Mouse (Mus musculus) liver, embryonic 16.5 days (tissue): ENCODE measurements around the gene Fastk. TPM values are rescaled to one million over a fixed set of nuclear protein-coding genes. Genes with fewer than 3 reads are reported as not detected.
A peak's percentile ranks its signal among the peaks of the same experiment; 100 is the strongest.

Experiments used
- ATAC-seq: fragments of 200-750 bp; cut with Nextera tagmentation; 2 replicates; pipeline ENCODE4 v1.8.0; 2017; ENCODE audit warnings: low read depth, mild to moderate bottlenecking, moderate number of reproducible peaks, moderate library complexity
- H3K27ac ChIP-seq: fragments of 300-500 bp; sonication (generic); 2 replicates; pipeline ENCODE4 v1.5.1; 2014; ENCODE audit warnings: mild to moderate bottlenecking, low read length
- H3K27me3 ChIP-seq: fragments of 300-500 bp; sonication (generic); 2 replicates; pipeline ENCODE4 v1.6.1; 2014; ENCODE audit warnings: low read depth, low read length, mixed read lengths; ENCODE audit not compliant: control insufficient read depth, insufficient read depth
- H3K36me3 ChIP-seq: fragments of 300-500 bp; sonication (generic); 2 replicates; pipeline ENCODE4 v1.6.1; 2014; ENCODE audit warnings: mild to moderate bottlenecking; ENCODE audit not compliant: control insufficient read depth, insufficient read depth
- H3K4me1 ChIP-seq: fragments of 300-500 bp; sonication (generic); 2 replicates; pipeline ENCODE4 v1.6.1; 2014; ENCODE audit warnings: low read depth, low read length, mixed read lengths; ENCODE audit not compliant: control insufficient read depth
- H3K4me2 ChIP-seq: fragments of 300-500 bp; sonication (generic); 2 replicates; pipeline ENCODE4 v1.6.1; 2014; ENCODE audit warnings: low read depth, low read length, mixed read lengths
- H3K4me3 ChIP-seq: fragments of 300-500 bp; sonication (generic); 2 replicates; pipeline ENCODE4 v1.5.1; 2014; ENCODE audit warnings: low read depth, mild to moderate bottlenecking, low read length
- H3K9ac ChIP-seq: fragments of 300-500 bp; sonication (generic); 2 replicates; pipeline ENCODE4 v1.6.1; 2014; ENCODE audit warnings: low read depth, low read length
- H3K9me3 ChIP-seq: fragments of 300-500 bp; sonication (generic); replicated peaks from 2 replicates; pipeline ENCODE4 v1.6.1; 2016; ENCODE audit warnings: low read length; ENCODE audit not compliant: control insufficient read depth
- WGBS: fragments of 180-500 bp; shearing (Covaris S2); extraction: QIAGEN DNeasy Blood & Tissue Kit; methylation state at CpG from one replicate; pipeline ENCODE4 v1.1.7; 2014; ENCODE audit not compliant: insufficient replicate concordance; 5-methylcytosine and 5-hydroxymethylcytosine counted together
- polyA plus RNA-seq: library from polyadenylated mRNA; unstranded; fragments of >200 nt; fragmentation: Nextera tagmentation; extraction: Ambion mirVana; gene quantifications from 2 replicates; pipeline ENCODE4 v1.2.1, GENCODE M21; 2015

The Fastk gene
- polyA plus RNA-seq, 1 experiment from 2014 or later: 53.4 TPM

- Histone ChIP-seq H3K4me2 (no peak overlapping the region), H3K36me3 (peaks cover 17% of the 10 kb centered on the region), H3K9me3 (no peaks in the 10 kb centered on the region), H3K4me3 (no peak overlapping the region), H3K9ac (no peak overlapping the region), H3K27ac (no peak overlapping the region), H3K27me3 (no peaks in the 10 kb centered on the region), H3K4me1 (peaks cover 3% of the 10 kb centered on the region)
- 30% methylated on average over 4 of the region's 4 CpGs for WGBS
- ATAC-seq: no peak
Observed at GRCm38 (mm10) chr5:24481647-24482046, 36.6 kb upstream of the Fastk start.

DNA sequence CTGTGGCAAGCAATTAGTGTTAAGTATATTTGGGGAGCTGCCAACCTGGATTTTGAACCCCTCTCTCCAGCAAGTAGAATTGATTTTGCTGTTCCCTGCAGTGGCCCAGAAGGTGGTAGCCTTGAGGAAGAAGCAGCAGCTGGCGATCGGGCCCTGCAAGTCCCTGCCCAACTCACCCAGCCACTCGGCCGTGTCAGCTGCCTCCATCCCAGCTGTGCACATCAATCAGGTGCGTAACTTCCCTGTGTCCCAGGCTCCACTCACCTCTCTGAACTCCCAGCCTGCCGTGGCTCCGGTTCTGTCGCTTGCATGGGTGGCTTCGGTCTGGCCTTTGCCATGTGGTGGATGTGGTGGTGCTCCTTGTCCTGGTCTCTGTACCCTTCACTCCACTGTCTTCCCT lies 32.8 kb upstream of the Fastk start:
- Histone ChIP-seq H3K4me3 (no peak overlapping the region), H3K27me3 (peaks cover 26% of the 10 kb centered on the region), H3K4me1 (peaks cover 16% of the 10 kb centered on the region), H3K36me3 (peaks cover 17% of the 10 kb centered on the region), H3K27ac (no peak overlapping the region), H3K9me3 (no peaks in the 10 kb centered on the region), H3K4me2 (no peak overlapping the region), H3K9ac (no peak overlapping the region)
- WGBS: 89% methylated on average over 9 of the region's 9 CpGs
- no peak for ATAC-seq

GRCm38 (mm10) chr5:24475476-24476241 lies 30.6 kb upstream of the Fastk start:
- H3K9ac ChIP-seq: no peak overlapping the region
- WGBS: 68% methylated on average over 6 of the region's 6 CpGs
- no peak for ATAC-seq
- H3K27me3 ChIP-seq: peaks cover 29% of the 10 kb centered on the region
- no peak overlapping the region for H3K4me2 ChIP-seq
- no peaks in the 10 kb centered on the region for H3K9me3 ChIP-seq
- no peak overlapping the region for H3K27ac ChIP-seq
- peaks cover 14% of the 10 kb centered on the region for H3K36me3 ChIP-seq
- H3K4me3 ChIP-seq: no peak overlapping the region
- H3K4me1 ChIP-seq: peaks cover 13% of the 10 kb centered on the region

GRCm38 (mm10) chr5:24474723-24475261 lies 29.7 kb upstream of the Fastk start:
- H3K4me3 ChIP-seq: peak overlapping the region; percentile 44
- H3K27me3 ChIP-seq: peaks cover 29% of the 10 kb centered on the region
- no peak overlapping the region for H3K9ac ChIP-seq
- peak overlapping the region; percentile 56 for H3K4me2 ChIP-seq
- H3K4me1 ChIP-seq: peaks cover 13% of the 10 kb centered on the region
- H3K27ac ChIP-seq: no peak overlapping the region
- 6% methylated on average over 67 of the region's 67 CpGs for WGBS
- no peaks in the 10 kb centered on the region for H3K9me3 ChIP-seq
- peaks cover 11% of the 10 kb centered on the region for H3K36me3 ChIP-seq
- ATAC-seq: 0 out of 2 replicates have a peak, but pooled peaks have one; percentile 6

GRCm38 (mm10) chr5:24474025-24474722 lies 29.1 kb upstream of the Fastk start:
- Histone ChIP-seq H3K4me1 (peaks cover 13% of the 10 kb centered on the region), H3K27me3 (peaks cover 29% of the 10 kb centered on the region), H3K27ac (no peak overlapping the region), H3K4me2 (peak overlapping the region; percentile 56), H3K9ac (no peak overlapping the region), H3K9me3 (no peaks in the 10 kb centered on the region), H3K4me3 (peak overlapping the region; percentile 44), H3K36me3 (peaks cover 8% of the 10 kb centered on the region)
- WGBS: 6% methylated on average over 73 of the region's 77 CpGs
- peak; percentile 14; the same call in 1 of the 2 replicates for ATAC-seq

DNA sequence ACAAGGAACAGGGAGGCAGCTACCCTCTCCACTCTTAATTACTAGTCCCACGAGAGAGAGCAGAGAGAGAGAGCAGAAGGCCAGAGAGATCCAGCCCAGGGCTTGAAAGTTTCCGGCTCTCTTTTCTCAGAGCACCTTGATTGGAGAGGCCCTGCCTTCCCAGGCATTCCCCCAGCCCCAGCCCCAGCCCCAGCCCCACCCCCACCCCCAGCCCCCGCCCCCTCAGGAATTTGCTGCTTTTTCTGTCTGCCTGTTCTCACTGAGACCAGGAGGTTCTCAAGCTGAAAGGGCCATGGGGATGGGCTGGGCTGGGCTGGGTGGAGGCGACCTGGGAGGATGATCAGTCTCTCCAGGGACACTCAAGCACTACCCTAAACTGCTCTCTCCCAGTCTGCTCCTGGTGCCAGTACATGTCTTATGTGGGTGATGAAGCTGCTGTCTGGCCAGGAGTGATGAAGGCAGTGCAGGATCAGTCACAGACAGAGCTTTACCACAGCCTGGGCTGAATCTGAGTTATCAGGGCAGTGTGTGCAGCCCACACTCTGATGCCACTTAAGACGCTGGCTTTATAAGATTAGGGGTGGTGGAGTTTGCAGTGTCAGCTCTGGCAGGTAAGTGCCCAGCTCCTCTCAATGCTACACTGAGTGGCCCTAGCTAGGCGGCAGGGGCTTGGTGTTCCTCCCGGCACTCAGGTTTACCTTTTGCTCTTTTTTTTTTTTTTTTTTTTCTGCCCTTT lies 28.0 kb upstream of the Fastk start:
- no peak overlapping the region for H3K4me2 ChIP-seq
- no peak for ATAC-seq
- peaks cover 13% of the 10 kb centered on the region for H3K4me1 ChIP-seq
- 61% methylated on average over 7 of the region's 7 CpGs for WGBS
- no peak overlapping the region for H3K27ac ChIP-seq
- no peak overlapping the region for H3K4me3 ChIP-seq
- peaks cover 3% of the 10 kb centered on the region; the same call in 1 of the 2 replicates for H3K36me3 ChIP-seq
- H3K9ac ChIP-seq: no peak overlapping the region
- no peaks in the 10 kb centered on the region for H3K9me3 ChIP-seq
- peaks cover 29% of the 10 kb centered on the region for H3K27me3 ChIP-seq

GRCm38 (mm10) chr5:24470600-24470999 lies 25.5 kb upstream of the Fastk start:
- Histone ChIP-seq H3K4me1 (peaks cover 13% of the 10 kb centered on the region), H3K4me2 (no peak overlapping the region), H3K9me3 (no peaks in the 10 kb centered on the region), H3K4me3 (no peak overlapping the region), H3K27me3 (peaks cover 29% of the 10 kb centered on the region), H3K9ac (no peak overlapping the region), H3K36me3 (no peaks in the 10 kb centered on the region), H3K27ac (no peak overlapping the region)
- ATAC-seq: peak; percentile 49; the same call in 1 of the 2 replicates
- WGBS: 8% methylated on average over 5 of the region's 5 CpGs

DNA sequence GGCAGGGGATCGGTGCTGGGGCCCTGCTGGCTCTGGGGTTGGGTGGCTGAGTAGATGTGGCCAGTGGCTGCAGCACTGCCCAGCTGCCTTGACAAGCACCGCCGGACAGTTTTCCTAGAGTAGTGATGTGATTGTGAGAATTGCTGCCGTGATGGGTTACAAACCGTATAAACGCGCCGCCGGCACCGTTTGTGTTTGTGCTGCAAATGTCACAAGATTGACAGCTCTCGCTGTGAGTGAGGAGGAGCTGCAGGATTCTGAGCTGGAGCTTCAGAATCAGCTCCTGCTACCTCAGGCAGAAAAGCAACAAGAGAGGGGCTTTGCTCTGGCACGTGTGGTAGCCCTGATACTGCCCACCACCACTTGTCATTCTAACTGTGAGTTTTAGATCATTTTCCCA lies 21.7 kb upstream of the Fastk start:
- no peak overlapping the region for H3K27ac ChIP-seq
- no peak for ATAC-seq
- H3K27me3 ChIP-seq: no peaks in the 10 kb centered on the region
- no peaks in the 10 kb centered on the region for H3K4me1 ChIP-seq
- H3K9me3 ChIP-seq: no peaks in the 10 kb centered on the region
- no peaks in the 10 kb centered on the region for H3K36me3 ChIP-seq
- H3K4me2 ChIP-seq: no peak overlapping the region
- H3K9ac ChIP-seq: no peak overlapping the region
- no peak overlapping the region for H3K4me3 ChIP-seq
- 72% methylated on average over 12 of the region's 12 CpGs for WGBS
